Mouse (Mus musculus): ENCODE measurements at regions not wholly inside any gene's neighbourhood (a gene's known extent, or its start where the extent isn't known, plus 50 kb on each side); places are given as distances from the start of the nearest gene placed in this dataset.

DNA sequence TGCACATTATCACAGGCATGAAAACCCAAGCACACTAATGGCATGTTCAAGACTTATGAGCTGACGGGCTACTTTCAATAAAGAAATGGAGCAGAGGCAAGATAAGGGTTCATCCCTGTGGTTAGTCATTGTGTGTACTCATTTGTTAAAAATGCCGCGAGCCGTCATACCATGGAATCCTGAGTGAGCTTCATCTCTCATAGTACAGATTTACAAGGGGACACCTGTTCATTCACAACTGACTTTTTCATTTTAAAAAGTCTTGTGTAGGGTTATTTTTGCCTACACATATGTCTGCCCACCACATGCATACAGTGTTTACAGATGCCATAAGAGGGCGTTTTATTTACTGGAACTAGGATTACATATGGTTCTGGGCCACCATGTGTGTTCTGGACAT, 81.7 kb upstream of the Irx5 start:
- TF ChIP-seq CTCF (IDR thresholded peaks at IDR 0.05) (no peak), EP300 (IDR thresholded peaks at IDR 0.05) (no peak)

All from lung, postnatal 0 days (tissue).